Mouse (Mus musculus) intestine, embryonic 15.5 days (tissue): ENCODE results near the gene Cxcr5. TPM values are rescaled to one million over a fixed set of nuclear protein-coding genes. Genes with fewer than 3 reads are reported as not detected.

Experiments used
- ATAC-seq: fragments of 200-750 bp; cut with Nextera tagmentation; 2 replicates; pipeline ENCODE4 v1.8.0; 2017; ENCODE audit warnings: moderate TSS enrichment, moderate library complexity
- H3K27ac ChIP-seq: fragments of 300-500 bp; sonication (generic); 2 replicates; pipeline ENCODE4 v1.5.1; 2015; ENCODE audit warnings: mild to moderate bottlenecking, inconsistent platforms
- H3K27me3 ChIP-seq: fragments of 300-500 bp; sonication (generic); replicated peaks from 2 replicates; pipeline ENCODE4 v1.6.1; 2015; ENCODE audit warnings: inconsistent platforms
- H3K36me3 ChIP-seq: fragments of 300-500 bp; sonication (generic); 2 replicates; pipeline ENCODE4 v1.6.1; 2015; ENCODE audit warnings: inconsistent platforms
- H3K4me1 ChIP-seq: fragments of 300-500 bp; sonication (generic); replicated peaks from 2 replicates; pipeline ENCODE4 v1.6.1; 2015; ENCODE audit warnings: inconsistent platforms
- H3K4me2 ChIP-seq: fragments of 300-500 bp; sonication (generic); replicated peaks from 2 replicates; pipeline ENCODE4 v1.6.1; 2015; ENCODE audit warnings: mild to moderate bottlenecking, inconsistent platforms
- H3K4me3 ChIP-seq: fragments of 300-500 bp; sonication (generic); replicated peaks from 2 replicates; pipeline ENCODE4 v1.5.1; 2015; ENCODE audit warnings: inconsistent platforms
- H3K9ac ChIP-seq: fragments of 300-500 bp; sonication (generic); 2 replicates; pipeline ENCODE4 v1.6.1; 2015; ENCODE audit warnings: inconsistent platforms
- H3K9me3 ChIP-seq: fragments of 300-500 bp; sonication (generic); 2 replicates; pipeline ENCODE4 v1.6.1; 2016; ENCODE audit warnings: inconsistent platforms
- WGBS: fragments of 180-500 bp; shearing (Covaris S2); methylation state at CpG from one replicate; pipeline ENCODE4 v1.1.7; 2015; 5-methylcytosine and 5-hydroxymethylcytosine counted together
- polyA plus RNA-seq: library from polyadenylated mRNA; unstranded; fragments of >200 nt; fragmentation: Nextera tagmentation; extraction: Ambion mirVana; gene quantifications from 2 replicates; pipeline ENCODE4 v1.2.1, GENCODE M21; 2015

Gene Cxcr5
- polyA plus RNA-seq = 1.3 TPM in 2 replicates

DNA sequence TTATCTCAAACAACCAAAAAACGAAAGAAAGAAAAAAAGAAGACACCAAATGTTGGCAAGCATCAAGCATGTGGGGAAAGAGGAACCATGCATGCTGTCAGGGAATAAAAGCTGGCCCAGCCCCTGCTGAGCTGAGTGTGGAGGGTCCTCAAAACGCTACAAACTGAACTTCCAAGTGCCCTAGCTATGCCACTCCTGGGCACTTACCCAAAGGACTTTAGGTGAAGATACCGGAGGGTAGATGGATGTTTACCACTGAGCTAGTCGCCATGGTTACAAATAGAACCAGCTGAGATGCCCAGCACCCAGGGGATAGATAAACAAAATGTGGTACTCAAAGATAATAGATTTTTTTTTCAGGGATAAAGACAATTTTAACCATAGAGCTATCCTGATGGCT, at the start of gene Cxcr5:
TSS of gene Cxcr5 (minus strand) at position 281 of the 400 bp plus-strand sequence.
- no peaks in the 10 kb centered on the region for H3K9me3 ChIP-seq
- 64% methylated on average over 4 of the region's 4 CpGs for WGBS
- no peak within 1 kb of the TSS for H3K27ac ChIP-seq
- no peak within 1 kb of the TSS for H3K9ac ChIP-seq
- no peak within 1 kb of the TSS for H3K4me3 ChIP-seq
- ATAC-seq = no peak
- no peaks in the 10 kb centered on the region for H3K4me1 ChIP-seq
- no peaks in the 10 kb centered on the region for H3K27me3 ChIP-seq
- H3K36me3 ChIP-seq = no peaks in the 10 kb centered on the region
- no peak within 1 kb of the TSS for H3K4me2 ChIP-seq

DNA sequence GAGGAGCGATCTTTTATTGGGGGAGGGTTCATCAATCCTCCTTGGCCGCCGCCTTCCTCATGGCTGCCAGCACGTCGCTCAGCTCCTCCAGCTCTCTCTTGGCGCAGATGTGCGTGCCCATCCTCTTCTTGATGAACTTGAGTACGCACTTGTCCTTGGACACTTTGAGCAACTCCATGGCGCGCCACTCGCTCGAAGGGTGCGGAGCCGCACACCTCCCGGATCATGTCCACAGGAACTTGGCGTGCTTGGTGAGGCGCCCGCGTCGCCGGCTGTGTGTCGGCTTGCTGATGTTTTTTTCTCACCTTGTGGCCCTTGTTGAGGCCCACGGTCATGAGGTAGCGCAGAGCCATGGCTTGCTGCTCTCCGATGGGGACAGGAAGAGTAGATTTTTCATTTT, 48.7 kb upstream of the Cxcr5 start:
- ATAC-seq = no peak
- H3K4me3 ChIP-seq = no peak overlapping the region
- no peaks in the 10 kb centered on the region for H3K27me3 ChIP-seq
- no peaks in the 10 kb centered on the region for H3K9me3 ChIP-seq
- no peak overlapping the region for H3K9ac ChIP-seq
- H3K36me3 ChIP-seq = peaks cover 26% of the 10 kb centered on the region
- H3K4me2 ChIP-seq = no peak overlapping the region
- H3K4me1 ChIP-seq = peaks cover 8% of the 10 kb centered on the region; the same call in 1 of the 2 replicates
- 98% methylated on average over 25 of the region's 25 CpGs for WGBS
- H3K27ac ChIP-seq = no peak overlapping the region

GRCm38 (mm10) chr9:44607306-44607705, 45.6 kb upstream of the Cxcr5 start:
- Histone ChIP-seq H3K36me3 (peaks cover 14% of the 10 kb centered on the region), H3K9me3 (no peaks in the 10 kb centered on the region), H3K4me3 (peak overlapping the region; percentile 17; the same call in 1 of the 2 replicates), H3K4me2 (peak overlapping the region; percentile 45), H3K4me1 (peaks cover 10% of the 10 kb centered on the region), H3K9ac (no peak overlapping the region), H3K27me3 (no peaks in the 10 kb centered on the region), H3K27ac (no peak overlapping the region)
- 48% methylated on average over 4 of the region's 4 CpGs for WGBS
- ATAC-seq = no peak

DNA sequence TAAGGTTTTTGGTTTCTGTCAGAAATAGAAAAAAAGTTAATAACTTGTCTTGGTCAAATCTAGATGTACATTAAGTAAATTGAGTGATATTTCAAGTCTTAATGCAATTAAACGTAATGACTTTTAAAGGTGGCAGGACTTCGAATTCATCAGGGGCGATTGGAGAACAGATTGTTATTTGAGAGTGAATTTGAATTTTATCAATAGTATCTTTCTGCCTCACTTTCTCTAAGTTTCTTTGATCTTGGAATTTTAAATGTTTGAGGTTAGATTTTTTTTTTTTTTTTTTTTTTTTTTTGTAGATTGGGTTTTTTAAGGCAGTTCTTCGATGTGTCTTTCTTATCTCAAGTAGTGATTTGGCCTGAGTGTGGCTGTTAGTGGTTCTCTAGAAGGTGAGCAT, 45.0 kb upstream of the Cxcr5 start:
- no peaks in the 10 kb centered on the region for H3K27me3 ChIP-seq
- no peak overlapping the region for H3K27ac ChIP-seq
- 53% methylated on average over 4 of the region's 4 CpGs for WGBS
- no peak for ATAC-seq
- H3K9ac ChIP-seq = no peak overlapping the region
- H3K4me1 ChIP-seq = peaks cover 10% of the 10 kb centered on the region
- H3K9me3 ChIP-seq = no peaks in the 10 kb centered on the region
- H3K4me2 ChIP-seq = peak overlapping the region; percentile 57
- no peak overlapping the region for H3K4me3 ChIP-seq
- peaks cover 14% of the 10 kb centered on the region for H3K36me3 ChIP-seq

- H3K4me1 ChIP-seq = peaks cover 10% of the 10 kb centered on the region
- under 1% methylated on average over 13 of the region's 13 CpGs for WGBS
These were observed 44.0 kb upstream of the Cxcr5 start for GRCm38 (mm10) chr9:44605616-44606165.

DNA sequence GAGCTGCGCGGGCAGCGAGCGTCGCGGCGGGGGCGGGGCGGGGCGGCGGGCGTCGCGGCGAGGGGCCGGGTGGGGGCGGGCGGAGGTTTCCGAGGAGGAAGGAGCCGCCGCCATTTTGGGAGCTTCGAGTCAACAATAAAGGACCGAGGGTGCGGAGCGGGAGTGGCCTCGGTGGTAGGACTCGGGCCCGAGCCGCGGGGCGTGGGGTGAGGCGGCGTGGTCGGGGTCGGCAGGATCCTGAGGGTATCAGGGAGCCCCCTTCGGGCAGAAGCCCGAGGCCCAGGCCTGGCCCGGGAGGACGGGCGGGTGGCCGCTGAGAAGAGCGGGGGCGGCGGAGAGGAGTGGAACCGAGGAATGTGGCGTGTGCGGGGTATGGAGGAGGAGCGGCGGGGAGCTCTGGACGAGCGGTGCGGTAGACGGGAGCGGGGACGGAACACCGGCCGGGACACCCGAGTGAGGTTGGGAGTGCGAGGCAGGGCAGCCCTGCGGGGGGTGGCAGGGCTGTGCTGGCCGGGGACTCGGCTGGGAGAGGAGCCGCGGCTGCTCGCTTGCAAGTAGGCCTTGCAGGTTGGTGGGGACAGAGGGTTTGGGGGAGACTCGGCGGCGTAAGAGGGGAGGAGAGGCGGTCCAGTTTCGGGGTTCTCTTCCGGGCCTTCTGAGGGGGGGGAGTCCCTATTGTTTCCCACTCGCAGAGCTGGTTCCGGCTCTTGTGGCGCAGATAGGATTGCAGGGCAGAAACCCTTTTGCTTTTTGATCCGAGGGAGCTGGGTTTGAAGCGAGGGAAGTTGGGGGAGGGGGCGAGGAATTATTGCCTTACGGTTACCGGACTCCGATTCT, 43.3 kb upstream of the Cxcr5 start, which contains the start of gene Ddx6:
TSS of gene Ddx6 (plus strand) at position 114 of the 837 bp plus-strand sequence.
- Histone ChIP-seq H3K4me3 (peak within 1 kb of the TSS; percentile 99), H3K27ac (peak within 1 kb of the TSS; percentile 98), H3K4me1 (peaks cover 10% of the 10 kb centered on the region), H3K9me3 (no peaks in the 10 kb centered on the region), H3K4me2 (peak within 1 kb of the TSS; percentile 65), H3K36me3 (0 out of 2 replicates have a peak, but pooled peaks cover 6% of the 10 kb centered on the region), H3K9ac (peak within 1 kb of the TSS; percentile 100), H3K27me3 (no peaks in the 10 kb centered on the region)
- WGBS = under 1% methylated on average over 64 of the region's 80 CpGs
- peak; percentile 76 for ATAC-seq

More at GRCm38 (mm10) chr9:44605616-44606165, 44.0 kb upstream of the Cxcr5 start:
- H3K9me3 ChIP-seq = no peaks in the 10 kb centered on the region
- H3K27me3 ChIP-seq = no peaks in the 10 kb centered on the region
- peaks cover 12% of the 10 kb centered on the region for H3K36me3 ChIP-seq
- peak overlapping the region; percentile 99 for H3K4me3 ChIP-seq
- H3K27ac ChIP-seq = peak overlapping the region; percentile 98
- peak overlapping the region; percentile 100 for H3K9ac ChIP-seq
- no peak for ATAC-seq
- peak overlapping the region; percentile 57 for H3K4me2 ChIP-seq

- WGBS = under 1% methylated on average over 36 of the region's 65 CpGs
These were observed 42.7 kb upstream of the Cxcr5 start for GRCm38 (mm10) chr9:44604290-44604778.

GRCm38 (mm10) chr9:44603454-44604289, 42.0 kb upstream of the Cxcr5 start:
- H3K4me1 ChIP-seq = peaks cover 17% of the 10 kb centered on the region
- WGBS = under 1% methylated on average over 38 of the region's 38 CpGs
- peak overlapping the region; percentile 100 for H3K9ac ChIP-seq
- H3K4me2 ChIP-seq = peak overlapping the region; percentile 65
- 0 out of 2 replicates have a peak, but pooled peaks cover 3% of the 10 kb centered on the region for H3K36me3 ChIP-seq
- H3K27me3 ChIP-seq = no peaks in the 10 kb centered on the region
- H3K4me3 ChIP-seq = peak overlapping the region; percentile 99
- ATAC-seq = peak; percentile 77
- no peaks in the 10 kb centered on the region for H3K9me3 ChIP-seq
- H3K27ac ChIP-seq = peak overlapping the region; percentile 98

More at GRCm38 (mm10) chr9:44604290-44604778, 42.7 kb upstream of the Cxcr5 start:
- Histone ChIP-seq H3K4me3 (peak overlapping the region; percentile 99), H3K27me3 (no peaks in the 10 kb centered on the region), H3K9me3 (no peaks in the 10 kb centered on the region), H3K27ac (peak overlapping the region; percentile 98), H3K4me1 (peaks cover 12% of the 10 kb centered on the region), H3K9ac (peak overlapping the region; percentile 100), H3K4me2 (peak overlapping the region; percentile 65), H3K36me3 (0 out of 2 replicates have a peak, but pooled peaks cover 6% of the 10 kb centered on the region)
- ATAC-seq = peak; percentile 72

DNA sequence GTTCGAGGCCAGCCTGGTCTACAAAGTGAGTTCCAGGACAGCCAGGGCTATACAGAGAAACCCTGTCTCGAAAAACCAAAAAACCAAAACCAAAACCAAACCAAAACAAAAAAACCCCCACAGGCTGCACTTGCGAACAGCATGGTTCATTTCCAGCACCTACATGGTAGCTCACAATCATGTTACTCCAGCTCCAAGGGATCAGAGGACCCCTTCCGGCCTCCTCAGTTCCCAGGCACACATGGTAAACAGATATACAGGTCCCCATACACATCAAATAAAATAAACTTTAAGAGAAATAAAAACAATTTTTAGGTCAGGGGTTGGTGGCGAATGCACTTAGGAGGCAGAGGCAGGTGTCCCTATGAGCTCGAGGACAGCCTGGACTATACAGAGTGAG, 41.1 kb upstream of the Cxcr5 start:
- Histone ChIP-seq H3K36me3 (0 out of 2 replicates have a peak, but pooled peaks cover 3% of the 10 kb centered on the region), H3K9ac (peak overlapping the region; percentile 33; the same call in 1 of the 2 replicates), H3K4me2 (peak overlapping the region; percentile 65), H3K9me3 (no peaks in the 10 kb centered on the region), H3K4me1 (peaks cover 16% of the 10 kb centered on the region), H3K4me3 (peak overlapping the region; percentile 99), H3K27ac (peak overlapping the region; percentile 39), H3K27me3 (no peaks in the 10 kb centered on the region)
- WGBS = 66% methylated on average over 6 of the region's 6 CpGs
- no peak for ATAC-seq

GRCm38 (mm10) chr9:44600801-44601200, 39.1 kb upstream of the Cxcr5 start:
- H3K4me1 ChIP-seq = peaks cover 10% of the 10 kb centered on the region
- no peaks in the 10 kb centered on the region for H3K36me3 ChIP-seq
- no peak overlapping the region for H3K4me2 ChIP-seq
- no peak for ATAC-seq
- H3K27me3 ChIP-seq = no peaks in the 10 kb centered on the region
- H3K9me3 ChIP-seq = no peaks in the 10 kb centered on the region
- no peak overlapping the region for H3K9ac ChIP-seq
- no peak overlapping the region for H3K27ac ChIP-seq
- 87% methylated on average over 6 of the region's 6 CpGs for WGBS
- no peak overlapping the region for H3K4me3 ChIP-seq

DNA sequence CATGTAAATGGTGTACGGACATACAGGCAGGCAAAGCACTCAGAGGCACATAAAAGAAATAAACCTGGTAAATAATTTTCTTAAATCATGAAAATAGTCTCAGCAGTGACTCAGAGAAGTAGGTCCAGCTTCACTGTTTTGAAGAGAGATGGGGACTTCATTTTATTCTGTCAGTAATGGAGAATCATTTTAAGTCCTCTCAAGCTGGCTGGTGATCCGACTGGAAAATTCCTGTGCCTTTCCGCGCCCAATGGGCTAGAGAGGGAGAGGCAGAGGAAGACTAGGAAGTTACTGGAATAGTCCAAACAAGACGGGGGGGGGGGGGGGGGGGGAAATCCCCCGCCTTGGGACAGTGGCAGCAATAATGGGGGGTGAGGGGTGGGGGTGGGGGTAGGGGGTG, 37.9 kb upstream of the Cxcr5 start:
- 28% methylated on average over 5 of the region's 6 CpGs for WGBS
- H3K9me3 ChIP-seq = no peaks in the 10 kb centered on the region
- no peaks in the 10 kb centered on the region for H3K36me3 ChIP-seq
- H3K4me1 ChIP-seq = peaks cover 10% of the 10 kb centered on the region
- peak overlapping the region; percentile 61; the same call in 1 of the 2 replicates for H3K27ac ChIP-seq
- no peak overlapping the region for H3K9ac ChIP-seq
- H3K4me3 ChIP-seq = no peak overlapping the region
- peak overlapping the region; percentile 60 for H3K4me2 ChIP-seq
- ATAC-seq = no peak
- H3K27me3 ChIP-seq = no peaks in the 10 kb centered on the region
